Mouse (Mus musculus) hindbrain, embryonic 14.5 days (tissue): ENCODE measurements at regions not wholly inside any gene's neighbourhood (a gene's known extent, or its start where the extent isn't known, plus 50 kb on each side); places are given as distances from the start of the nearest gene placed in this dataset.
A peak's percentile ranks its signal among the peaks of the same experiment; 100 is the strongest.

Experiments
- ATAC-seq: fragments of 200-750 bp; cut with Nextera tagmentation; 2 replicates; pipeline ENCODE4 v1.8.0; 2017; ENCODE audit warnings: moderate number of reproducible peaks, mild to moderate bottlenecking, moderate TSS enrichment, moderate library complexity; ENCODE audit not compliant: low FRiP score
- DNase-seq: peaks from one replicate; pipeline ENCODE4 v3.0.0-alpha.2; 2015; ENCODE audit warnings: low spot score
- H3K27ac ChIP-seq: fragments of 300-500 bp; sonication (generic); 2 replicates; pipeline ENCODE4 v1.5.1; 2014; ENCODE audit warnings: mild to moderate bottlenecking, moderate library complexity
- H3K27me3 ChIP-seq: fragments of 300-500 bp; sonication (generic); 2 replicates; pipeline ENCODE4 v1.6.1; 2014; ENCODE audit warnings: mild to moderate bottlenecking, low read length, mixed read lengths; ENCODE audit not compliant: control insufficient read depth, insufficient read depth
- H3K36me3 ChIP-seq: fragments of 300-500 bp; sonication (generic); replicated peaks from 2 replicates; pipeline ENCODE4 v1.6.1; 2014; ENCODE audit not compliant: control insufficient read depth, insufficient read depth
- H3K4me1 ChIP-seq: fragments of 300-500 bp; sonication (generic); replicated peaks from 2 replicates; pipeline ENCODE4 v1.6.1; 2014; ENCODE audit warnings: antibody characterized with exemption, low read length, mixed read lengths; ENCODE audit not compliant: control insufficient read depth, insufficient read depth
- H3K4me2 ChIP-seq: fragments of 300-500 bp; sonication (generic); replicated peaks from 2 replicates; pipeline ENCODE4 v1.6.1; 2014; ENCODE audit warnings: mild to moderate bottlenecking, moderate library complexity
- H3K4me3 ChIP-seq: fragments of 300-500 bp; sonication (generic); replicated peaks from 2 replicates; pipeline ENCODE4 v1.5.1; 2014; ENCODE audit warnings: mild to moderate bottlenecking, low read length
- H3K9ac ChIP-seq: fragments of 300-500 bp; sonication (generic); 2 replicates; pipeline ENCODE4 v1.6.1; 2014
- H3K9me3 ChIP-seq: fragments of 300-500 bp; sonication (generic); 2 replicates; pipeline ENCODE4 v1.6.1; 2016; ENCODE audit warnings: low read length; ENCODE audit not compliant: control insufficient read depth
- WGBS: fragments of 180-500 bp; shearing (Covaris S2); extraction: QIAGEN DNeasy Blood & Tissue Kit; methylation state at CpG from one replicate; pipeline ENCODE4 v1.1.7; 2014; 5-methylcytosine and 5-hydroxymethylcytosine counted together

- ATAC-seq (no peak), DNase-seq (no peak)
- H3K27me3 ChIP-seq, result no peaks in the 10 kb centered on the region
- H3K36me3 ChIP-seq, result no peaks in the 10 kb centered on the region
- no peak overlapping the region for H3K27ac ChIP-seq
- peaks cover 5% of the 10 kb centered on the region for H3K4me1 ChIP-seq
- H3K4me3 ChIP-seq, result no peak overlapping the region
- H3K9ac ChIP-seq, result no peak overlapping the region
- no peak overlapping the region for H3K4me2 ChIP-seq
- no peaks in the 10 kb centered on the region for H3K9me3 ChIP-seq
- WGBS, result 100% methylated on average over 1 of the region's 1 CpGs
These were observed 178.0 kb downstream of the Samd5 start for GRCm38 (mm10) chr10:9497021-9497420.

GRCm38 (mm10) chr10:9495143-9495651 is 179.8 kb downstream of the Samd5 start:
- H3K4me2 ChIP-seq, result no peak overlapping the region
- H3K4me1 ChIP-seq, result peaks cover 5% of the 10 kb centered on the region
- no peaks in the 10 kb centered on the region for H3K9me3 ChIP-seq
- no peak overlapping the region for H3K9ac ChIP-seq
- no peaks in the 10 kb centered on the region for H3K36me3 ChIP-seq
- H3K27me3 ChIP-seq, result no peaks in the 10 kb centered on the region
- WGBS, result 23% methylated on average over 6 of the region's 6 CpGs
- DNase-seq, result no peak
- no peak overlapping the region for H3K27ac ChIP-seq
- ATAC-seq, result 0 out of 2 replicates have a peak, but pooled peaks have one; percentile 46
- no peak overlapping the region for H3K4me3 ChIP-seq

DNA sequence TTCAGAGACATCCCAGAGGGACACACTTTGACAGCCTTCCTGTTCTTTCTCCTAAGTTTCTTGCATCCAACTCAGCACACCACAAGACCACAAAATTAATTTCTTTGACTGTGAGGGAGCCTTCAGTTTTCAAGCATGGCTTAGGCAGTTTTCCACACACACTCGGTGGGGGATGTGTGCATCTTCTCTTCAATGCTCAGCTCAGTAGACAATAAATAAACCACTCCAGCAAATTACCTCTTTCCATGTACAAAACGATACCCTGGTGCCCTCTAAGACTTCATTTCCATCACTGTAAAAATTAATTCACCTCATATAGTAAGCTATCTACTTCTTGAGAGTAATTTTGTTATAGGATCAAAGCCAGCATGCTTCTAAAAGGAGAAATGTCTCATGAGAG is 184.6 kb downstream of the Samd5 start:
- Histone ChIP-seq H3K36me3 (no peaks in the 10 kb centered on the region), H3K4me2 (no peak overlapping the region), H3K27me3 (no peaks in the 10 kb centered on the region), H3K4me3 (no peak overlapping the region), H3K9me3 (no peaks in the 10 kb centered on the region), H3K27ac (no peak overlapping the region), H3K9ac (no peak overlapping the region), H3K4me1 (no peaks in the 10 kb centered on the region; the same call in 1 of the 2 replicates)
- ATAC-seq (no peak), DNase-seq (no peak)
- WGBS, result 67% methylated on average over 2 of the region's 2 CpGs

- Histone ChIP-seq H3K36me3 (no peaks in the 10 kb centered on the region), H3K27me3 (no peaks in the 10 kb centered on the region), H3K4me2 (no peak overlapping the region), H3K9ac (no peak overlapping the region), H3K4me3 (no peak overlapping the region), H3K27ac (no peak overlapping the region), H3K4me1 (0 out of 2 replicates have a peak, but pooled peaks cover 4% of the 10 kb centered on the region), H3K9me3 (no peaks in the 10 kb centered on the region)
- DNase-seq, result no peak
- ATAC-seq, result no peak
- 76% methylated on average over 6 of the region's 6 CpGs for WGBS
These were observed 212.6 kb downstream of the Samd5 start for GRCm38 (mm10) chr10:9462361-9462760.

DNA sequence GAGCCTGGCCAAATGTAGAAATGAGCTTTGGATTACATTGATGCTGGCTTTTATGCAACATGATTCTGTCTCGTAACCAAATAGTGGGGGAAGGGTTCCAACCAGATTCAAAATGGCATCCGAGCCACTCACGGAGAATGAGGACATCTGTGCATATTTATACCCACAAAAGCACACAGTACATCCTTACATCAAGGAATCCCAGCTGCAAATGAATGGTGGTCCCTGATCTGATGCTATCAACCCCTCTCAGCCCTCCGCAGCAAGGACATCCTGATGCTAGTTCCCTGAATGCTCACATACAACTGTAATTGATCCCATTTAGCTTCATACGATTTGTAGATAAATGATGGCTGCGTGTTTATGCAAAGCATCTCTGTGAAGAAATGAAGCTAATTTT is 215.9 kb downstream of the Samd5 start:
- Histone ChIP-seq H3K4me1 (0 out of 2 replicates have a peak, but pooled peaks cover 4% of the 10 kb centered on the region), H3K36me3 (no peaks in the 10 kb centered on the region), H3K4me3 (no peak overlapping the region), H3K9ac (no peak overlapping the region), H3K27ac (peak overlapping the region; percentile 38; the same call in 1 of the 2 replicates), H3K9me3 (no peaks in the 10 kb centered on the region), H3K4me2 (no peak overlapping the region), H3K27me3 (no peaks in the 10 kb centered on the region)
- ATAC-seq (no peak), DNase-seq (no peak)
- WGBS, result 74% methylated on average over 6 of the region's 6 CpGs

DNA sequence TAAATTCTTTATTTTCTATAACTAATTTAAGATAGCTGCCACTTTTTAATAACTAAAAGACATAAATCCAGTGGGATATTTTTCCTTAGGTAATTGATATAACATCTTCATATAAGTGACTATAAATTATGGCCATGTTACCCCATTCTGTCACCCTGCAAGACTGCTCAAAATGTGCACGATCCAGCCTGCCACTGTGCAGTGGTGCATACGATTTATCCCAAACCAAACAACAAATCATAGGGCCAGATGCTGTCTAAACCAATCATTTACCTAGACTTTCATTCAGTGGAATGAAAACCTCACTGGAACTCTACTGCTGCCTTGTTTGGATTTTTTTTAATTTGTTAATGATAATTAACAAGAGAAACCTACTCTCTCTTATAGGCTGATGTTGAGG is 216.5 kb downstream of the Samd5 start:
- H3K27me3 ChIP-seq, result no peaks in the 10 kb centered on the region
- H3K9me3 ChIP-seq, result no peaks in the 10 kb centered on the region
- H3K4me1 ChIP-seq, result 0 out of 2 replicates have a peak, but pooled peaks cover 4% of the 10 kb centered on the region
- no peak overlapping the region for H3K4me3 ChIP-seq
- ATAC-seq (no peak), DNase-seq (no peak)
- no peak overlapping the region for H3K9ac ChIP-seq
- no peaks in the 10 kb centered on the region for H3K36me3 ChIP-seq
- no peak overlapping the region for H3K4me2 ChIP-seq
- no peak overlapping the region for H3K27ac ChIP-seq
- WGBS, result 63% methylated on average over 2 of the region's 2 CpGs

DNA sequence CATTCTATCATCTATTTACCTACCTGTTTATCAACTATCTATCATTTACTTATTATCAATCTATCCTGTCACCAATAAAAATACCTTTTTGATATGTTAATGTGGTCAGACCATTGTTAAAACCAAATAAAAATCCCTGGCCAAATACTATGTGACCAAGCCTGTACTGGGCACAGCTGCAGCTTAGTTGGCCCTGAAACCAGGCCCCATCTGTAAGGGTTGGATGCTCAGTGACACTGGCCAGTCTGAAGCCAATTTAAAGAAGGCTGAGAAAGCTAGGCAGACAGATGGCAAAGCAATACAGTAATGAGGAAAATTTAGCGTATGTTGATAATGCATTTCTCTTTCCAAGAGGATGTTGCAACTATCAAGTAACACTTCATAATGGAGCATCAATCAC is 217.8 kb downstream of the Samd5 start:
- H3K4me3 ChIP-seq, result no peak overlapping the region
- H3K27me3 ChIP-seq, result no peaks in the 10 kb centered on the region
- no peak for ATAC-seq
- H3K4me2 ChIP-seq, result no peak overlapping the region
- 0 out of 2 replicates have a peak, but pooled peaks cover 4% of the 10 kb centered on the region for H3K4me1 ChIP-seq
- DNase-seq, result no peak
- 82% methylated on average over 1 of the region's 1 CpGs for WGBS
- no peaks in the 10 kb centered on the region for H3K9me3 ChIP-seq
- H3K9ac ChIP-seq, result no peak overlapping the region
- no peaks in the 10 kb centered on the region for H3K36me3 ChIP-seq
- no peak overlapping the region for H3K27ac ChIP-seq

DNA sequence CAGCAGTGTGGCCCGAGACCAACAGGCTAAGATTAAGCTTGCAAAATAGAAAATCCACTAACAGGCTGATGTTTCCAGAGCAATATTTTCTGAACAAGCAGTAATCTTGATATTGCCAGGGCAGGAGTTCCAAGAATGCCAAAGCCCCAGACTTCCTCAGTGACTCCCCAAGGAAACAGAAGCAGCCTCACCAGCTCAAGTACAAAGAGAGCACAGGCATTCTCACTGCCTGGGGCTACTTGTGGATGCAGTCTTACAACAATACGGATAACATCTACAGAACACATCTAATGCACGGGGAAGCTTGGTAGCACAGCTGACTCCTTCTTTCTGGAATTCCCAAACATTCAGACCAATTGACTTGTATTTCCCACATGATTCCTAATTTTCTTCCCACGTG is 235.9 kb downstream of the Samd5 start:
- H3K4me3 ChIP-seq, result no peak overlapping the region
- no peak overlapping the region for H3K4me2 ChIP-seq
- no peaks in the 10 kb centered on the region for H3K27me3 ChIP-seq
- H3K4me1 ChIP-seq, result no peaks in the 10 kb centered on the region
- no peaks in the 10 kb centered on the region for H3K36me3 ChIP-seq
- H3K9ac ChIP-seq, result no peak overlapping the region
- WGBS, result 58% methylated on average over 4 of the region's 4 CpGs
- no peak overlapping the region for H3K27ac ChIP-seq
- DNase-seq, result no peak
- H3K9me3 ChIP-seq, result no peaks in the 10 kb centered on the region
- no peak for ATAC-seq

DNA sequence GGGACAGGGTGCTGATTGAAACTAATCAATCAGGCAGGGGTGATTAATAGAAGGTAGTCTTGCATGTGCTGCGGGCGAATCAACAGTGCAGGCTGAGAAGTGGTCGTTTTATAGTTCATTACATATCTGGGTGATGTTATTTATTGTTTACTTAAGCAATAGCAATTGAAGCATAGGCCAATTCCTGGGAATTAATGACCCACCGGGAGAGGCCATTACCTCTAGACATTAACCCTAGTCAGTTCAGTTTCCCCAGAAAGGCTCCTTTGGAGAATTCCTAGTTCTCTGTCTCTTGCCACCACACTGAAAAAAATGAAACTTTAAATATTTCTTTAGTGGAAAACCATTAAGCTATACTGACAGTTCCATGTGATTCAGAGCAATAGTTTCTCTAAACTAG is 236.6 kb downstream of the Samd5 start:
- no peak overlapping the region for H3K4me2 ChIP-seq
- no peak overlapping the region for H3K4me3 ChIP-seq
- no peaks in the 10 kb centered on the region for H3K9me3 ChIP-seq
- no peaks in the 10 kb centered on the region for H3K36me3 ChIP-seq
- ATAC-seq, result no peak
- no peak for DNase-seq
- no peak overlapping the region for H3K27ac ChIP-seq
- H3K27me3 ChIP-seq, result no peaks in the 10 kb centered on the region
- no peaks in the 10 kb centered on the region for H3K4me1 ChIP-seq
- no peak overlapping the region for H3K9ac ChIP-seq
- 54% methylated on average over 4 of the region's 4 CpGs for WGBS

- Histone ChIP-seq H3K9ac (no peak overlapping the region), H3K4me1 (no peaks in the 10 kb centered on the region), H3K4me3 (no peak overlapping the region), H3K27me3 (no peaks in the 10 kb centered on the region), H3K27ac (no peak overlapping the region), H3K36me3 (no peaks in the 10 kb centered on the region), H3K4me2 (no peak overlapping the region), H3K9me3 (no peaks in the 10 kb centered on the region)
- ATAC-seq (no peak), DNase-seq (no peak)
- WGBS, result 79% methylated on average over 2 of the region's 2 CpGs
These were observed 245.9 kb downstream of the Samd5 start for GRCm38 (mm10) chr10:9429085-9429484.
